Mouse (Mus musculus): Measurements from ENCODE around the gene Ush1c. TPM values are rescaled to one million over a fixed set of nuclear protein-coding genes. Genes with fewer than 3 reads are reported as not detected.

Ush1c gene
- 2.5 and 2.9 TPM in 2 replicates for polyA plus RNA-seq (2016; fragmentation: Nextera tagmentation; extraction: Ambion mirVana)

- WGBS, result 23% methylated on average over 10 of the region's 10 CpGs
- Histone ChIP-seq H3K9me3 (no peaks in the 10 kb centered on the region), H3K4me3 (replicated peaks) (no peak within 1 kb of the TSS), H3K27me3 (peaks cover 4% of the 10 kb centered on the region; the same call in 1 of the 2 replicates), H3K36me3 (replicated peaks) (no peaks in the 10 kb centered on the region), H3K4me2 (no peak within 1 kb of the TSS), H3K4me1 (peaks cover 18% of the 10 kb centered on the region), H3K27ac (no peak within 1 kb of the TSS), H3K9ac (no peak within 1 kb of the TSS)
- ATAC-seq (ENCODE audit: low FRiP score), result no peak
Measured at GRCm38 (mm10) chr7:46238346-46238745, at the start of gene Ush1c. Ush1c (minus strand) TSS chr7:46238503.

- no peak overlapping the region for H3K27ac ChIP-seq
- WGBS, result 39% methylated on average over 8 of the region's 8 CpGs
- H3K4me3 ChIP-seq (replicated peaks), result no peak overlapping the region
- no peaks in the 10 kb centered on the region for H3K4me1 ChIP-seq
- H3K36me3 ChIP-seq (replicated peaks), result no peaks in the 10 kb centered on the region
- H3K27me3 ChIP-seq, result peaks cover 18% of the 10 kb centered on the region; the same call in 1 of the 2 replicates
- H3K9ac ChIP-seq, result no peak overlapping the region
- H3K9me3 ChIP-seq, result no peaks in the 10 kb centered on the region
- ATAC-seq (ENCODE audit: low FRiP score), result no peak
- no peak overlapping the region for H3K4me2 ChIP-seq
Measured at GRCm38 (mm10) chr7:46287051-46287450, 48.7 kb upstream of the Ush1c start.

GRCm38 (mm10) chr7:46286391-46286790, 48.1 kb upstream of the Ush1c start:
- no peak overlapping the region for H3K9ac ChIP-seq
- WGBS, result 87% methylated on average over 4 of the region's 4 CpGs
- no peak overlapping the region for H3K4me2 ChIP-seq
- ATAC-seq (ENCODE audit: low FRiP score), result no peak
- no peaks in the 10 kb centered on the region for H3K4me1 ChIP-seq
- H3K27me3 ChIP-seq, result peaks cover 18% of the 10 kb centered on the region; the same call in 1 of the 2 replicates
- H3K36me3 ChIP-seq (replicated peaks), result no peaks in the 10 kb centered on the region
- no peak overlapping the region for H3K4me3 ChIP-seq (replicated peaks)
- H3K9me3 ChIP-seq, result no peaks in the 10 kb centered on the region
- H3K27ac ChIP-seq, result no peak overlapping the region

DNA sequence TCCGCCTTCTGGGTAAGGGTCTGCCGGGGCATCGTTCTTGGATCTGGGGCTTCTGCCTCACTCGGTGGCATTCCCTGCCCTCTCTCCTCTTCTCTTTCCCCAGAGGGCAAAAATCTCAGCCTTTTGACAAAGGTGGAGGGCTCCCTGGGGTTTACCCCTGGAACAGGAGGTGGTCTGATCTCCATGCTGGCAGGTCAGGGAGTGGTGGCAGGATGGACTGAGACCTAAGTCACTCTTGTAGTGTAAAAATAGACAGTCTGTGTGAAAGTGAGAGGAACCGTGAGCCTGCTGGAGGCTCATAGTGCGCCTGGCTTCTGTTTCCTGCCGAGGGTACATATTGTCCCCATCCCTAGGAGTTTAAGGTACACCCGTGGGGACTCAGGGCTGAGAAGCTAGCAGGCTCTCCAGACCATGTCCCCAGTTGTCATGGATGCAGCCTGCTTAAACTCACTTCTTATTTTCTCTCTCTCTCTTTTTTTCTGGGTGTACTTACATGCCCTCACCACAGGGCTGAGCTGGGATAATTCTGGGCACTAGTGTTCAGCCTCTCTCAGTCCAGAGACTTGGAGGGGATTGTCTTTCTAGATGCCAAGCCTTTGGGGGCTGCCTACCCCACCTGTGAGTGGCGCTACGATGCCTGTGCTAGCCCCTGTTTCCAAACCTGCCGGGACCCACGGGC, 47.0 kb upstream of the Ush1c start:
- H3K9ac ChIP-seq, result no peak overlapping the region
- 90% methylated on average over 12 of the region's 12 CpGs for WGBS
- ATAC-seq (ENCODE audit: low FRiP score), result no peak

DNA sequence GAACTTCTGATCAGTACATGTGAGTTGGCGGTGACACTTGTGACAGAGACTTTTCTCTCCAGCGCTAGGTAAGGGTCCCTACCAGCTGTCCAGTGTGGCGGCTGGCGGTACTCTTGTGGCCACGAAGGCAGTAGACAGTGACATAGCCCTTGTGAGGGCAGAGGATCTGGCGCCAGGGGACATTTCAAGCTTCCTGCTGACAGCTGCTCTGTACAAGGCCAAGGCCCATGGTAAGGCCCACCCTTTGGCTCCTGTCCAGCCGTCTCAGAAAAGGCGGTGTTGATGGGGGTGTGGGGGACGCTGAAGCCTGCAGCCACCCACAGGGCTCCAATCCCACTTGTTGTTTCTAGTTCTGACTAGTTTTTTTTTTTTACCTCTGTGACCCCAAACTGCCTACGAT, 45.4 kb upstream of the Ush1c start:
- no peak overlapping the region for H3K9ac ChIP-seq
- no peak overlapping the region for H3K4me2 ChIP-seq
- no peak overlapping the region for H3K4me3 ChIP-seq (replicated peaks)
- H3K27ac ChIP-seq, result no peak overlapping the region
- no peaks in the 10 kb centered on the region for H3K4me1 ChIP-seq
- H3K9me3 ChIP-seq, result no peaks in the 10 kb centered on the region
- H3K27me3 ChIP-seq, result peaks cover 22% of the 10 kb centered on the region; the same call in 1 of the 2 replicates
- no peaks in the 10 kb centered on the region for H3K36me3 ChIP-seq (replicated peaks)
- WGBS, result 81% methylated on average over 10 of the region's 10 CpGs
- no peak for ATAC-seq (ENCODE audit: low FRiP score)

More for the DNA sequence above, 47.0 kb upstream of the Ush1c start:
- no peak overlapping the region for H3K4me2 ChIP-seq
- no peaks in the 10 kb centered on the region for H3K9me3 ChIP-seq
- no peaks in the 10 kb centered on the region for H3K36me3 ChIP-seq (replicated peaks)
- H3K27me3 ChIP-seq, result peaks cover 22% of the 10 kb centered on the region; the same call in 1 of the 2 replicates
- no peak overlapping the region for H3K27ac ChIP-seq
- H3K4me3 ChIP-seq (replicated peaks), result no peak overlapping the region
- H3K4me1 ChIP-seq, result no peaks in the 10 kb centered on the region

DNA sequence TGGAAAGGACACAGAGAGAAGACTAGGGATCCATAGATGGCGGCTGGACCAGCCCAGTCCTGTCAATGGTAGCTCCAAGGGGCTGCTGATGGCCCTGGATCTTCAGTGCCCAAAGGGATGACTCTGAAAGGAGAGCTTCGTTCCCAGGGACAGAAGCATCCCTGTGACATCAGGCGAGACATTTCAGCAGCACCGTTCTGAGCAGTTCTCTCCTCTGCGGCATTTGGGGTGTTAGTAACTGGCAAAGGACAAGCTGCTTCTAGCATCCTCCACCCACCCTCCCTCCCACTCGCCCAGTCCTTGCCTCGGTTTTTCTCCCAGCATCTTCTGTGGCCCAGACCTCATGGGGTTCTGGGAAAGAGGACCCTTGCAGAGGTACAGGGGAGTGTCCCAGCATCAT, 44.0 kb upstream of the Ush1c start:
- no peak for ATAC-seq (ENCODE audit: low FRiP score)

DNA sequence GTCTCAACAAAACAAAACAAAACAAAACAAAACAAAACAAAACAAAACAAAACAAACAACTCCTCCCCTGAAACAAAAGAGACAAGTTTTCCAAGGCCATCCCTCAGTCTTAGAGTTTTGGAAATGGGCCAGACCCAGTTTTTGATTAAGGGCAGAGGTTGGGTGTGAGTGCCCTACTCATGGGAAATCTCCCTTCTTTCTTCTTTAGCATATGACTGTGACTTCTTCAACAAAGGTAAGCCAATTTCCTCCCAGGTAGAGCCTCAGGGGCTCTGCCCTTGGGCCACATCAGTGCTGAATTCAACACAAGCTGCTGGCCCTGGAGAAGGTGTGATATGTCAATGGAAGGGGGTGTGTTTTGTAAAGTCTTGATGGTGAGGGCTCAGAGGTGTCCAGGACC, 42.6 kb upstream of the Ush1c start:
- H3K27me3 ChIP-seq, result peaks cover 22% of the 10 kb centered on the region; the same call in 1 of the 2 replicates
- no peak overlapping the region for H3K4me3 ChIP-seq (replicated peaks)
- no peak overlapping the region for H3K4me2 ChIP-seq
- H3K9ac ChIP-seq, result no peak overlapping the region
- H3K4me1 ChIP-seq, result no peaks in the 10 kb centered on the region
- H3K27ac ChIP-seq, result no peak overlapping the region
- no peak for ATAC-seq (ENCODE audit: low FRiP score)
- H3K9me3 ChIP-seq, result no peaks in the 10 kb centered on the region
- H3K36me3 ChIP-seq (replicated peaks), result no peaks in the 10 kb centered on the region

More for the DNA sequence above, 44.0 kb upstream of the Ush1c start:
- no peak overlapping the region for H3K4me2 ChIP-seq
- no peak overlapping the region for H3K9ac ChIP-seq
- H3K4me1 ChIP-seq, result no peaks in the 10 kb centered on the region
- H3K4me3 ChIP-seq (replicated peaks), result no peak overlapping the region
- H3K27me3 ChIP-seq, result peaks cover 22% of the 10 kb centered on the region; the same call in 1 of the 2 replicates
- no peaks in the 10 kb centered on the region for H3K36me3 ChIP-seq (replicated peaks)
- no peaks in the 10 kb centered on the region for H3K9me3 ChIP-seq
- no peak overlapping the region for H3K27ac ChIP-seq
- 66% methylated on average over 7 of the region's 7 CpGs for WGBS

DNA sequence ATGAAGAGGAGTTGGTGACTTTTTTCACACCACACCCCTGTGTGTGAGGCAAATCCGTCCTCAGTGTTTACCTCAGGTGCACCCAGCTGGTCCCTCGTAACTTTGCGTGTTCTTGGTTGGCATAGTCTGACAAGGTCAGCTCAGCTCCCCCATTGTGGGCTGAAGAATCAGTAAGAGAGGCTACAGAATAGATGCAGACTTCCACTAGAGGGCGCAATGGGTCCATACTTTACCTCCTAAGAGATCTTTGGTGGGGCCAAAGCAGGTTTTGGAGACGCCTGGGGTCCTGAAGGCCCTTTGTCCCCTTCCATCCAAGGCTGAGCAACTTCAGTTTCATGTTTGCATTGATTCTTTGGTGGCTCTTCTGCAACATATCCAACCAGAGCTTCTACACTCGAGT, 41.6 kb upstream of the Ush1c start:
- Histone ChIP-seq H3K4me2 (no peak overlapping the region), H3K27ac (no peak overlapping the region), H3K9me3 (no peaks in the 10 kb centered on the region), H3K9ac (no peak overlapping the region), H3K36me3 (replicated peaks) (no peaks in the 10 kb centered on the region), H3K4me3 (replicated peaks) (no peak overlapping the region), H3K27me3 (peaks cover 20% of the 10 kb centered on the region; the same call in 1 of the 2 replicates), H3K4me1 (no peaks in the 10 kb centered on the region)
- no peak for ATAC-seq (ENCODE audit: low FRiP score)
- WGBS, result 16% methylated on average over 6 of the region's 6 CpGs

GRCm38 (mm10) chr7:46276156-46276555, 37.9 kb upstream of the Ush1c start:
- no peak overlapping the region for H3K9ac ChIP-seq
- 69% methylated on average over 5 of the region's 5 CpGs for WGBS
- H3K9me3 ChIP-seq, result no peaks in the 10 kb centered on the region
- no peaks in the 10 kb centered on the region for H3K36me3 ChIP-seq (replicated peaks)
- no peak overlapping the region for H3K4me2 ChIP-seq
- H3K27me3 ChIP-seq, result peaks cover 3% of the 10 kb centered on the region; the same call in 1 of the 2 replicates
- H3K4me1 ChIP-seq, result no peaks in the 10 kb centered on the region
- ATAC-seq (ENCODE audit: low FRiP score), result no peak
- no peak overlapping the region for H3K4me3 ChIP-seq (replicated peaks)
- no peak overlapping the region for H3K27ac ChIP-seq

GRCm38 (mm10) chr7:46251841-46252240, 13.5 kb upstream of the Ush1c start:
- H3K9me3 ChIP-seq, result no peaks in the 10 kb centered on the region
- H3K4me1 ChIP-seq, result no peaks in the 10 kb centered on the region
- H3K36me3 ChIP-seq (replicated peaks), result no peaks in the 10 kb centered on the region
- ATAC-seq (ENCODE audit: low FRiP score), result no peak
- H3K4me3 ChIP-seq (replicated peaks), result no peak overlapping the region
- 0 out of 2 replicates have a peak, but pooled peaks cover 3% of the 10 kb centered on the region for H3K27me3 ChIP-seq
- 83% methylated on average over 4 of the region's 4 CpGs for WGBS
- H3K27ac ChIP-seq, result no peak overlapping the region
- H3K4me2 ChIP-seq, result no peak overlapping the region
- no peak overlapping the region for H3K9ac ChIP-seq

DNA sequence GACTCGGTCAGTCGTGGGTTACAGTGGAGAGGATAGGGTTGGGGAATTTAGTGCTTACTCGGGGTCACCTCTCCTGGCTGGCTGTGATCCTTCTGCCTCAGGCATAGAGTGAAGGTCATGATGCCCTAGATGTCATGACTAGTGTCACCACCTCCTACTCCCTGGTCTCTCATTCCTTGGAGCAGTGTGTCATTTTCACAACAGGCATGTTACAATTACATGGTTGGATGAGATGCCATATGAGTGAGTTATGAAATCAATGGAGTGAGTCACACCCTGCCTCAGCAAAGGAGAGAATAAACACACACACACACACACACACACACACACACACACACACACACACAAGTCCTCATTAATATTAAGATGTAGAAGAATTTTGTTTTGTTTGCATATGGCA, 9.3 kb upstream of the Ush1c start:
- 0 out of 2 replicates have a peak, but pooled peaks cover 3% of the 10 kb centered on the region for H3K27me3 ChIP-seq
- ATAC-seq (ENCODE audit: low FRiP score), result no peak
- no peak overlapping the region for H3K4me3 ChIP-seq (replicated peaks)

GRCm38 (mm10) chr7:46246876-46247275, 8.6 kb upstream of the Ush1c start:
- H3K27ac ChIP-seq, result no peak overlapping the region
- H3K9ac ChIP-seq, result no peak overlapping the region
- ATAC-seq (ENCODE audit: low FRiP score), result no peak

More for the DNA sequence above, 9.3 kb upstream of the Ush1c start:
- Histone ChIP-seq H3K4me2 (no peak overlapping the region), H3K36me3 (replicated peaks) (no peaks in the 10 kb centered on the region), H3K27ac (no peak overlapping the region), H3K9me3 (no peaks in the 10 kb centered on the region), H3K9ac (no peak overlapping the region), H3K4me1 (no peaks in the 10 kb centered on the region)
- 90% methylated on average over 3 of the region's 3 CpGs for WGBS

GRCm38 (mm10) chr7:46240696-46241095, 2.4 kb upstream of the Ush1c start, which contains the start of gene Otog:
Otog (plus strand) TSS chr7:46240987.
- Histone ChIP-seq H3K36me3 (replicated peaks) (no peaks in the 10 kb centered on the region), H3K27ac (no peak within 1 kb of the TSS), H3K4me3 (replicated peaks) (no peak within 1 kb of the TSS), H3K9me3 (no peaks in the 10 kb centered on the region), H3K4me2 (no peak within 1 kb of the TSS), H3K4me1 (peaks cover 15% of the 10 kb centered on the region), H3K27me3 (peaks cover 4% of the 10 kb centered on the region; the same call in 1 of the 2 replicates), H3K9ac (no peak within 1 kb of the TSS)
- no peak for ATAC-seq (ENCODE audit: low FRiP score)
- 29% methylated on average over 2 of the region's 2 CpGs for WGBS

More at GRCm38 (mm10) chr7:46246876-46247275, 8.6 kb upstream of the Ush1c start:
- H3K4me3 ChIP-seq (replicated peaks), result no peak overlapping the region
- H3K36me3 ChIP-seq (replicated peaks), result no peaks in the 10 kb centered on the region
- H3K4me2 ChIP-seq, result no peak overlapping the region
- H3K27me3 ChIP-seq, result 0 out of 2 replicates have a peak, but pooled peaks cover 3% of the 10 kb centered on the region
- H3K9me3 ChIP-seq, result no peaks in the 10 kb centered on the region
- no peaks in the 10 kb centered on the region for H3K4me1 ChIP-seq

Measured in forebrain, embryonic 12.5 days (tissue).